Mouse (Mus musculus): Measurements from ENCODE around the gene Atp6v0e. TPM values are rescaled to one million over a fixed set of nuclear protein-coding genes. Genes with fewer than 3 reads are reported as not detected.

Atp6v0e gene
- total and polyA plus RNA-seq, 3 experiments, result 190 to 422 (median 226) TPM

- peak; percentile 71 for DNase-seq (ENCODE audit: extremely low read depth)
- H3K4me1 ChIP-seq (ENCODE audit: control insufficient read depth in 1 of 2, insufficient read depth in 2 of 2), result peaks cover 5 to 24% of the 10 kb centered on the region in 2 experiments; a peak in 3 of 4 replicates
- peaks cover 11 to 30% of the 10 kb centered on the region in 2 experiments for H3K36me3 ChIP-seq (replicated peaks in 1 of 2; ENCODE audit: control insufficient read depth in 1 of 2, insufficient read depth in 1 of 2, low read length in 1 of 2)
- H3K4me3 ChIP-seq (replicated peaks in 1 of 3; ENCODE audit: low read depth in 2 of 3, low read length in 2 of 3, poor library complexity in 1 of 3), result peak overlapping the region; percentile 89 to 94 (median 93)
- peaks cover 36% of the 10 kb centered on the region for H3K79me2 ChIP-seq (replicated peaks; ENCODE audit: control insufficient read depth, extremely low read depth, insufficient read depth, poor library complexity, severe bottlenecking)
- dilution Hi-C loops (cut with MboI; ENCODE audit: extremely low pct_ligation_motif_present, extremely low pct_unique_long_range_greater_than_20kb, low sequenced_read_pairs) (no loop called here), in situ Hi-C loops (cut with MboI; ENCODE audit: low pct_ligation_motif_present, low pct_unique_long_range_greater_than_20kb, low sequenced_read_pairs) (no loop called here)
- peaks cover 8% of the 10 kb centered on the region for H3K9me3 ChIP-seq (replicated peaks; ENCODE audit: low read length)
- peak overlapping the region; percentile 80 for H3K27ac ChIP-seq (ENCODE audit: insufficient read depth, low read depth)
- H3K9ac ChIP-seq (ENCODE audit: insufficient read depth, low read depth), result peak overlapping the region; percentile 68
- peak overlapping the region; percentile 83 for H3K4me2 ChIP-seq (ENCODE audit: insufficient read depth, low read depth, poor library complexity, severe bottlenecking)
- H3K27me3 ChIP-seq (replicated peaks), result no peaks in the 10 kb centered on the region
- TF ChIP-seq JUND (conservative IDR thresholded peaks at IDR 0.05; ENCODE audit: low read depth, low read length), result 0 out of 2 replicates have a peak, but pooled peaks have one; percentile 15
- TF ChIP-seq PAX5 (IDR thresholded peaks at IDR 0.05; ENCODE audit: low read length), result no peak
- TF ChIP-seq JUN (IDR thresholded peaks at IDR 0.05; ENCODE audit: insufficient read depth, low read depth, low read length), result peak; percentile 39; the same call in 1 of the 2 replicates
- TF ChIP-seq IRF4 (IDR thresholded peaks at IDR 0.05; ENCODE audit: low read depth, low read length), result peak; percentile 63; the same call in 1 of the 2 replicates
- no peak for TF ChIP-seq ZKSCAN1 (IDR thresholded peaks at IDR 0.05; ENCODE audit: borderline replicate concordance, low read depth, low read length)
- peak in 1 of 2 experiments; percentile 11; a peak in 1 of 4 replicates for TF ChIP-seq CTCF (conservative IDR thresholded peaks at IDR 0.05 in 1 of 2, IDR thresholded peaks at IDR 0.05 in 1 of 2; ENCODE audit: low read depth in 2 of 2, low read length in 2 of 2)
- peak; percentile 78; the same call in 1 of the 2 replicates for TF ChIP-seq MYC (IDR thresholded peaks at IDR 0.05; ENCODE audit: low read depth, low read length)
- no peak for TF ChIP-seq MAX (IDR thresholded peaks at IDR 0.05; ENCODE audit: low read length)
- no peak for TF ChIP-seq MAFK (IDR thresholded peaks at IDR 0.05; ENCODE audit: insufficient replicate concordance, low read length)
- TF ChIP-seq USF1 (IDR thresholded peaks at IDR 0.05; ENCODE audit: low read depth, low read length), result no peak
- TF ChIP-seq CHD2 (IDR thresholded peaks at IDR 0.05; ENCODE audit: low read length), result no peak
- TF ChIP-seq POLR2AphosphoS2 (IDR thresholded peaks at IDR 0.05; ENCODE audit: low read depth, low read length), result no peak
- 0 out of 2 replicates have a peak, but pooled peaks have one; percentile 6 for TF ChIP-seq POLR2A (IDR thresholded peaks at IDR 0.05; ENCODE audit: low read depth, low read length)
- peak; percentile 70 for TF ChIP-seq NRF1 (IDR thresholded peaks at IDR 0.05; ENCODE audit: low read depth, low read length)
- TF ChIP-seq HCFC1 (IDR thresholded peaks at IDR 0.05; ENCODE audit: low read depth, low read length), result peak; percentile 44; the same call in 1 of the 2 replicates
- TF ChIP-seq GABPA (IDR thresholded peaks at IDR 0.05; ENCODE audit: insufficient replicate concordance, low read depth, low read length), result no peak
- peak; percentile 46; the same call in 1 of the 2 replicates for TF ChIP-seq MXI1 (IDR thresholded peaks at IDR 0.05; ENCODE audit: low read depth, low read length)
- peak; percentile 82 for TF ChIP-seq SIN3A (IDR thresholded peaks at IDR 0.05; ENCODE audit: low read length)
- 0 out of 2 replicates have a peak, but pooled peaks have one; percentile 4 for TF ChIP-seq NELFE (IDR thresholded peaks at IDR 0.05; ENCODE audit: low read depth, low read length)
- TF ChIP-seq BHLHE40 (IDR thresholded peaks at IDR 0.05; ENCODE audit: low read depth, low read length), result peak; percentile 78
- TF ChIP-seq CHD1 (IDR thresholded peaks at IDR 0.05; ENCODE audit: low read depth, low read length), result no peak
- no peak for TF ChIP-seq UBTF (IDR thresholded peaks at IDR 0.05; ENCODE audit: low read depth, low read length)
- TF ChIP-seq MAZ (IDR thresholded peaks at IDR 0.05; ENCODE audit: low read depth, low read length), result no peak
- no peak for TF ChIP-seq ZC3H11A (IDR thresholded peaks at IDR 0.05; ENCODE audit: low read depth, low read length)
- 0 out of 2 replicates have a peak, but pooled peaks have one; percentile 2 for TF ChIP-seq TBP (conservative IDR thresholded peaks at IDR 0.05; ENCODE audit: low read depth, low read length)
- peak; percentile 8; the same call in 1 of the 2 replicates for TF ChIP-seq ELF1 (IDR thresholded peaks at IDR 0.05; ENCODE audit: low read depth, low read length)
- peak; percentile 53; the same call in 1 of the 2 replicates for TF ChIP-seq EP300 (IDR thresholded peaks at IDR 0.05; ENCODE audit: low read length)
- no peak for TF ChIP-seq E2F4 (IDR thresholded peaks at IDR 0.05; ENCODE audit: insufficient replicate concordance, low read depth, low read length)
These were observed 13.8 kb downstream of the Atp6v0e start for GRCm38 (mm10) chr17:26676616-26677376.
